Mouse (Mus musculus) lung, postnatal 0 days (tissue): ENCODE measurements around the gene Efna5. TPM values are rescaled to one million over a fixed set of nuclear protein-coding genes. Genes with fewer than 3 reads are reported as not detected.

Source experiments
- ATAC-seq: fragments of 200-750 bp; cut with Nextera tagmentation; 2 replicates; pipeline ENCODE4 v1.8.0; 2017; ENCODE audit warnings: moderate library complexity
- DNase-seq: peaks from one replicate; pipeline ENCODE4 v3.0.0-alpha.2; 2016; ENCODE audit warnings: low spot score
- H3K27ac ChIP-seq: fragments of 300-500 bp; sonication (generic); 2 replicates; pipeline ENCODE4 v1.5.1; 2014; ENCODE audit warnings: antibody characterized with exemption, mild to moderate bottlenecking, low read length, mixed read lengths
- H3K27me3 ChIP-seq: fragments of 300-500 bp; sonication (generic); replicated peaks from 2 replicates; pipeline ENCODE4 v1.6.1; 2014; ENCODE audit warnings: low read length, mixed read lengths; ENCODE audit not compliant: insufficient read depth
- H3K36me3 ChIP-seq: fragments of 300-500 bp; sonication (generic); 2 replicates; pipeline ENCODE4 v1.6.1; 2014; ENCODE audit warnings: low read length, mixed read lengths; ENCODE audit not compliant: insufficient read depth
- H3K4me1 ChIP-seq: fragments of 300-500 bp; sonication (generic); 2 replicates; pipeline ENCODE4 v1.6.1; 2014; ENCODE audit warnings: antibody characterized with exemption, low read depth, low read length, mixed read lengths; ENCODE audit not compliant: insufficient read depth
- H3K4me2 ChIP-seq: fragments of 300-500 bp; sonication (generic); replicated peaks from 2 replicates; pipeline ENCODE4 v1.6.1; 2014; ENCODE audit warnings: low read depth, mild to moderate bottlenecking, low read length, moderate library complexity, mixed read lengths
- H3K4me3 ChIP-seq: fragments of 300-500 bp; sonication (generic); 2 replicates; pipeline ENCODE4 v1.5.1; 2014; ENCODE audit warnings: low read depth, low read length
- H3K9ac ChIP-seq: fragments of 300-500 bp; sonication (generic); replicated peaks from 2 replicates; pipeline ENCODE4 v1.6.1; 2014; ENCODE audit warnings: low read depth, mild to moderate bottlenecking
- H3K9me3 ChIP-seq: fragments of 300-500 bp; sonication (generic); 2 replicates; pipeline ENCODE4 v1.6.1; 2016; ENCODE audit warnings: low read length, mixed read lengths
- CTCF ChIP-seq: IDR thresholded peaks from 2 replicates; pipeline ENCODE4 v1.5.1; 2016; ENCODE audit warnings: antibody characterized with exemption, mild to moderate bottlenecking
- EP300 ChIP-seq: IDR thresholded peaks from 2 replicates; pipeline ENCODE4 v1.6.1; 2016; ENCODE audit warnings: antibody characterized with exemption, mild to moderate bottlenecking, control low read depth
- WGBS: fragments of 180-500 bp; shearing (Covaris S2); extraction: QIAGEN DNeasy Blood & Tissue Kit; methylation state at CpG from one replicate; pipeline ENCODE4 v1.1.7; 2014; 5-methylcytosine and 5-hydroxymethylcytosine counted together
- polyA plus RNA-seq: library from polyadenylated mRNA; unstranded; fragments of >200 nt; fragmentation: Nextera tagmentation; extraction: Ambion mirVana; gene quantifications from 2 replicates; pipeline ENCODE4 v1.2.1, GENCODE M21; 2015

The Efna5 gene
- polyA plus RNA-seq, 1 experiment from 2014 or later: 6.7 TPM

- no peak overlapping the region for H3K9ac ChIP-seq
- H3K4me2 ChIP-seq: no peak overlapping the region
- WGBS: 76% methylated on average over 3 of the region's 3 CpGs
These were observed 18.1 kb downstream of the Efna5 start for GRCm38 (mm10) chr17:62863004-62863403.

GRCm38 (mm10) chr17:62862298-62862999 lies 18.7 kb downstream of the Efna5 start:
- H3K4me2 ChIP-seq: 0 out of 2 replicates have a peak overlapping the region, but pooled peaks have one; percentile 25

More at GRCm38 (mm10) chr17:62863004-62863403, 18.1 kb downstream of the Efna5 start:
- H3K4me1 ChIP-seq: peaks cover 4% of the 10 kb centered on the region
- H3K9me3 ChIP-seq: no peaks in the 10 kb centered on the region
- H3K27ac ChIP-seq: no peak overlapping the region
- DNase-seq (no peak), ATAC-seq (no peak)
- H3K27me3 ChIP-seq: no peaks in the 10 kb centered on the region
- no peaks in the 10 kb centered on the region for H3K36me3 ChIP-seq
- no peak for TF ChIP-seq EP300
- no peak for TF ChIP-seq CTCF
- no peak overlapping the region for H3K4me3 ChIP-seq

DNA sequence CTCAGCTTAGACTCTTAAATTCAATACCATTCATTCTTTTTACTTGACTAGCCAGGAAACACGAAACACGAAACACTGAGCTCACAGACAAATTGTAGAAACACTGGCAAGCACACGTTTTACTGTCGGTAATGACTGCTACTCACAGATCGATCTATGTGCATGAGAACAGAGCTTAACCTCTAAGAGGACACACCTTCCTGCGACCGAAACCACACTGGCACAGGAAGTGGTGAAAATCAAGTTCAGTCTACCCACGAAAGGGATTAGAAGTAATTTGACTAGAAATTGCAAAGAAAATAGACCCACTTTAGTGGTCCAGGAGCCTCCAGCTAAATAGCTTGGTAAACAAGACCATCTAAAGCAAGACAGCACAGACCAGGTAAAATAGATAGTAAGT lies 23.8 kb downstream of the Efna5 start:
- Histone ChIP-seq H3K9me3 (no peaks in the 10 kb centered on the region), H3K4me1 (no peaks in the 10 kb centered on the region), H3K27me3 (no peaks in the 10 kb centered on the region), H3K9ac (no peak overlapping the region), H3K4me2 (no peak overlapping the region), H3K36me3 (no peaks in the 10 kb centered on the region), H3K4me3 (no peak overlapping the region), H3K27ac (no peak overlapping the region)
- ATAC-seq (no peak), DNase-seq (no peak)
- 70% methylated on average over 8 of the region's 8 CpGs for WGBS
- TF ChIP-seq EP300: no peak
- no peak for TF ChIP-seq CTCF

More at GRCm38 (mm10) chr17:62862298-62862999, 18.7 kb downstream of the Efna5 start:
- Histone ChIP-seq H3K27me3 (no peaks in the 10 kb centered on the region), H3K4me1 (peaks cover 4% of the 10 kb centered on the region), H3K36me3 (no peaks in the 10 kb centered on the region), H3K9ac (no peak overlapping the region), H3K9me3 (no peaks in the 10 kb centered on the region), H3K4me3 (no peak overlapping the region), H3K27ac (no peak overlapping the region)
- TF ChIP-seq EP300: no peak
- no peak for TF ChIP-seq CTCF
- WGBS: 16% methylated on average over 12 of the region's 12 CpGs
- no peak for ATAC-seq
- no peak for DNase-seq

DNA sequence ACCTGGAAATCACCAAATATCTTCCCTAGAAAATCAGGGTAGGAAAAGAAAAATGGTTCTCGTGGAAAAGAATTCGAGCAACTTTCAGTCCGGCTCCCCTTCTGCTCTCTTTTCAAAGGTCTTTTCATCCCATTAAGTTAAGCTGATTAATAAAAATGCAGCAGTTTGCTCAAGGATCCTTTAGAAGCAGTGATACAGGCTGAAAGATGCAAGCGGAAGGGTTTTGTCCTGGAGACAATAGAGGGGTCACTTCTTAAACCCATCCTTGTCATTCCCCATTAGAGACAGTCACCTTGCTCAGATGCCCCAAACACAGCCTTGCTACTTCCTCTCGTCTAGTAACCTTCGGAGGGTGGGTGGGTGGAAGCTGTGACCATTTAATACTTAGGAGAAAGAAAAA lies 27.4 kb downstream of the Efna5 start:
- Histone ChIP-seq H3K27me3 (no peaks in the 10 kb centered on the region), H3K27ac (no peak overlapping the region), H3K4me1 (no peaks in the 10 kb centered on the region), H3K4me3 (no peak overlapping the region), H3K9ac (no peak overlapping the region), H3K9me3 (no peaks in the 10 kb centered on the region), H3K36me3 (no peaks in the 10 kb centered on the region), H3K4me2 (no peak overlapping the region)
- no peak for ATAC-seq
- 37% methylated on average over 6 of the region's 6 CpGs for WGBS
- DNase-seq: no peak
- TF ChIP-seq EP300: no peak
- no peak for TF ChIP-seq CTCF

- no peak for TF ChIP-seq CTCF
- no peak overlapping the region for H3K27ac ChIP-seq
- WGBS: 10% methylated on average over 3 of the region's 3 CpGs
These were observed 28.1 kb downstream of the Efna5 start for GRCm38 (mm10) chr17:62852822-62853608.

GRCm38 (mm10) chr17:62851268-62851667 lies 29.8 kb downstream of the Efna5 start:
- Histone ChIP-seq H3K27me3 (no peaks in the 10 kb centered on the region), H3K9ac (no peak overlapping the region), H3K36me3 (no peaks in the 10 kb centered on the region), H3K9me3 (no peaks in the 10 kb centered on the region), H3K4me3 (no peak overlapping the region), H3K4me2 (no peak overlapping the region), H3K4me1 (no peaks in the 10 kb centered on the region), H3K27ac (no peak overlapping the region)
- no peak for DNase-seq
- no peak for ATAC-seq
- 39% methylated on average over 7 of the region's 7 CpGs for WGBS
- no peak for TF ChIP-seq CTCF

More at GRCm38 (mm10) chr17:62852822-62853608, 28.1 kb downstream of the Efna5 start:
- ATAC-seq: no peak
- no peak overlapping the region for H3K4me2 ChIP-seq
- H3K9ac ChIP-seq: no peak overlapping the region
- no peaks in the 10 kb centered on the region for H3K9me3 ChIP-seq
- H3K36me3 ChIP-seq: no peaks in the 10 kb centered on the region
- H3K4me3 ChIP-seq: no peak overlapping the region
- no peaks in the 10 kb centered on the region for H3K4me1 ChIP-seq
- DNase-seq: no peak
- H3K27me3 ChIP-seq: no peaks in the 10 kb centered on the region
